Mouse (Mus musculus) stomach, postnatal 0 days (tissue): ENCODE measurements around the gene Spata31d1c. TPM values are rescaled to one million over a fixed set of nuclear protein-coding genes. Genes with fewer than 3 reads are reported as not detected.

Source experiments
- ATAC-seq: fragments of 200-750 bp; cut with Nextera tagmentation; 2 replicates; pipeline ENCODE4 v1.8.0; 2017; ENCODE audit not compliant: low FRiP score, low TSS enrichment
- DNase-seq: peaks from one replicate; pipeline ENCODE4 v3.0.0-alpha.2; 2016; ENCODE audit warnings: low spot score
- H3K27ac ChIP-seq: fragments of 300-500 bp; sonication (generic); replicated peaks from 2 replicates; pipeline ENCODE4 v1.5.1; 2014; ENCODE audit warnings: mild to moderate bottlenecking, control low read depth
- H3K27me3 ChIP-seq: fragments of 300-500 bp; sonication (generic); 2 replicates; pipeline ENCODE4 v1.6.1; 2014; ENCODE audit warnings: low read length; ENCODE audit not compliant: control insufficient read depth, insufficient read depth
- H3K36me3 ChIP-seq: fragments of 300-500 bp; sonication (generic); 2 replicates; pipeline ENCODE4 v1.6.1; 2014; ENCODE audit warnings: low read length, mixed read lengths; ENCODE audit not compliant: control insufficient read depth, insufficient read depth
- H3K4me1 ChIP-seq: fragments of 300-500 bp; sonication (generic); replicated peaks from 2 replicates; pipeline ENCODE4 v1.6.1; 2014; ENCODE audit warnings: antibody characterized with exemption; ENCODE audit not compliant: control insufficient read depth, insufficient read depth
- H3K4me2 ChIP-seq: fragments of 300-500 bp; sonication (generic); replicated peaks from 2 replicates; pipeline ENCODE4 v1.6.1; 2014; ENCODE audit warnings: low read depth, mild to moderate bottlenecking, control low read depth, moderate library complexity
- H3K4me3 ChIP-seq: fragments of 300-500 bp; sonication (generic); 2 replicates; pipeline ENCODE4 v1.5.1; 2014; ENCODE audit warnings: low read depth, low read length, control low read depth
- H3K9ac ChIP-seq: fragments of 300-500 bp; sonication (generic); 2 replicates; pipeline ENCODE4 v1.6.1; 2014; ENCODE audit warnings: mild to moderate bottlenecking, low read length, control low read depth, mixed read lengths
- H3K9me3 ChIP-seq: fragments of 300-500 bp; sonication (generic); 2 replicates; pipeline ENCODE4 v1.6.1; 2016; ENCODE audit warnings: low read length; ENCODE audit not compliant: control insufficient read depth
- CTCF ChIP-seq: IDR thresholded peaks from 2 replicates; pipeline ENCODE4 v1.5.1; 2016; ENCODE audit warnings: antibody characterized with exemption, low read depth, mild to moderate bottlenecking, moderate library complexity
- EP300 ChIP-seq: optimal IDR thresholded peaks from 2 replicates; pipeline ENCODE3; 2016; ENCODE audit warnings: antibody characterized with exemption
- WGBS: fragments of 180-500 bp; shearing (Covaris S2); extraction: QIAGEN DNeasy Blood & Tissue Kit; methylation state at CpG from one replicate; pipeline ENCODE4 v1.1.7; 2014; 5-methylcytosine and 5-hydroxymethylcytosine counted together
- polyA plus RNA-seq: library from polyadenylated mRNA; unstranded; fragments of >200 nt; fragmentation: Nextera tagmentation; extraction: Ambion mirVana; gene quantifications from 2 replicates; pipeline ENCODE4 v1.2.1, GENCODE M21; 2015

Gene Spata31d1c
- not detected in 2 replicates for polyA plus RNA-seq

DNA sequence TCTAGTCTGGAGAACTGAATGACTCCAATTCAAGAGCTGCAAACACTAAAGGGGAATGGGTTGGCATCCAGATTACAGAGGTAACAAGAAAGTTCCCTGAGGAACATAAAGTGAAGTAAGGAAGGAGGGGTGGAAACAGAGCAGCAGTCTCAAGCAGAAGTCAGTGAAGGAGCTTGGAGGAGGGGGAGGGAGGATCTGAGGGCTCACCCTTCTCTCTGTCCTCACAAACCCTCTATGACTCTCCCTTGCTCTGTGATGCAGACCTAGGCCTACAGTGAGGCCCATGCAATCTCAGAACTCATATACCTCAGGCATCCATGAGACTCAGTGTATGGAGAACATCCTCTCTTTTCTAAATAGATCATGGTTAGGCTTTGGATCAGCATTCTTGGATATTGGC is at the start of gene Spata31d1c:
Gene Spata31d1c (plus strand): TSS at position 301 of the 400 bp plus-strand sequence.
- Histone ChIP-seq H3K9me3 (no peaks in the 10 kb centered on the region), H3K9ac (no peak within 1 kb of the TSS), H3K27me3 (no peaks in the 10 kb centered on the region), H3K4me3 (no peak within 1 kb of the TSS), H3K4me1 (no peaks in the 10 kb centered on the region), H3K4me2 (no peak within 1 kb of the TSS), H3K27ac (no peak within 1 kb of the TSS), H3K36me3 (no peaks in the 10 kb centered on the region)
- ATAC-seq (no peak), DNase-seq (no peak)
- TF ChIP-seq CTCF (no peak), EP300 (no peak)

DNA sequence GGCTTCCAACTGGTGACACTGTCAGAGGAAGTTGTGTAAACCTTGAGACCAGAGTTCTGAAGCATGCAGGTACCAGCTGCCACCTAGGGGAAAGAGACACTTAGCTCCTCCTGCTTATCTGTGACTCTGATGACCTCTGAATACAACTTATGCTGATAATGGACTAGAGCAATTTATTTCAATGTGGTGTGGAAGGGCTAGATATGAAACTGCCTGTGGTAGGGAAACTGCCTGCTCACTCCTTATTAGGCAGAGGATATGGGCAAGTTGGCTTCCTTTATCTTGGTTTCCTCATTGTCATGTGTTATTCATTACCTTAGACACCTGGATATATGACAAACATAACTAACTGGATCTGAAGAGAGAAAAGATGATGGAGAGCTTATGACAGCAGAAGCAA is 44.0 kb upstream of the Spata31d1c start:
- no peak for ATAC-seq
- TF ChIP-seq CTCF (no peak), EP300 (no peak)

DNA sequence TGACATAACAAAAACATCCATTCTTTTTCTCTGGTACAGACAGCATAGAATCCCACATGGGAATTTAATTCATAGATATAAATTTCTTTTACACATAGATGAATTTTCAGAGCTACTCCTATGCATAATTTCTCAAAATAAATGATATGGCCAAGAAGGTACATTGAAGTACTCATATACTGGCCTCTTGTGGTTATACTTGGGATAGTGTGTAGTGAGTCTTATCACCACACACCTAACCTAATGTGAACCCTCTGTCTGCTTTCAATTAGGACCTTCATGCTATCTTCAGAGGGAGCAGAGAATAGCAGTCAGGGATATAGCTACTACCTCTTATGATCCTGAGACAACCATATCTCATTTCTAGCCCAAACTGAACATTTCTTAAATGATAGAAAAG is 27.4 kb upstream of the Spata31d1c start:
- Histone ChIP-seq H3K4me3 (no peak overlapping the region), H3K27me3 (no peaks in the 10 kb centered on the region), H3K4me2 (no peak overlapping the region), H3K9me3 (no peaks in the 10 kb centered on the region), H3K36me3 (no peaks in the 10 kb centered on the region), H3K4me1 (no peaks in the 10 kb centered on the region), H3K27ac (no peak overlapping the region), H3K9ac (no peak overlapping the region)
- TF ChIP-seq CTCF = peak; percentile 39; the same call in 1 of the 2 replicates
- TF ChIP-seq EP300 = no peak
- ATAC-seq = no peak
- no peak for DNase-seq

More for the DNA sequence above, 44.0 kb upstream of the Spata31d1c start:
- no peak overlapping the region for H3K9ac ChIP-seq
- no peak overlapping the region for H3K27ac ChIP-seq
- no peak overlapping the region for H3K4me2 ChIP-seq
- no peak overlapping the region for H3K4me3 ChIP-seq
- DNase-seq = no peak
- H3K36me3 ChIP-seq = no peaks in the 10 kb centered on the region
- no peaks in the 10 kb centered on the region for H3K27me3 ChIP-seq
- H3K4me1 ChIP-seq = no peaks in the 10 kb centered on the region
- no peaks in the 10 kb centered on the region for H3K9me3 ChIP-seq

DNA sequence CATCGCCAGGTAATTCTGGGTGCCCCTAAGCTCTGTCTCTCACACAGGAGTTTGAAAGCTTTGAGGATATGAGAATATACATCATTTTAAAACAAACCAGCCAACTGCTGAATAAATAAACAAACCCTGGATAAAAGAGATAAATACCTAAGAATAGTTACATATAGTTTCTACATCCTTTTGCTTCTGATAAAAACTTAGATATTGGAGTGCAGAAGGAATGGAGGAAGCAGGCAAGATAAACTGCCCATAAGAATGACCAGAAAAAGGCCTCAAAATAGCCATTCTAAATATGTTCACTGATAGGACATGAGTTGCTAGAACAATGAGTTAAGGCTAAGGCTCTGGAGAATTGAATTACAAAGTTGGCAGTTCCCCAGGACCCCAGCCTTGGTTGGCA is 26.1 kb upstream of the Spata31d1c start:
- DNase-seq (no peak), ATAC-seq (no peak)
- H3K27me3 ChIP-seq = no peaks in the 10 kb centered on the region
- H3K9ac ChIP-seq = no peak overlapping the region
- no peak overlapping the region for H3K4me2 ChIP-seq
- H3K9me3 ChIP-seq = no peaks in the 10 kb centered on the region
- no peaks in the 10 kb centered on the region for H3K4me1 ChIP-seq
- TF ChIP-seq EP300 = no peak
- TF ChIP-seq CTCF = no peak
- H3K36me3 ChIP-seq = no peaks in the 10 kb centered on the region
- 77% methylated on average over 1 of the region's 1 CpGs for WGBS
- H3K4me3 ChIP-seq = no peak overlapping the region
- no peak overlapping the region for H3K27ac ChIP-seq

DNA sequence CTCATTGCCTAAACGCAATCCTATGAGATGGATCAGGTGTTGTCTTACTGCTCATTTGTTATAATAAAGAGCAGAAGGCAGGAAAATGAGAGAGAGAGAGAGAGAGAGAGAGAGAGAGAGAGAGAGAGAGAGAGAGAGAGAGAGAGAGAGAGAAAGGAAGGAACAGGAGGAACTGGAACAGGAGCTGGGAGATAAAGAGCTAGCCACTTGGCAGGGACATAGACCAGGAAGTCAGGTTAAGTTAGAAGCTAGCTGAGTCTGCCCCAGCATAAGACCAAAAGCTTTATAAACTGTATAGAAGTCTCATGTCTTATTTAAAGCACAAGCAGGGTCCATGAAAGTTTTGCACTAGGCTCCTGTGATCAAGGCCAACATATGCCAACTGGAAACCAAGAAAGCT is 24.9 kb upstream of the Spata31d1c start:
- Histone ChIP-seq H3K4me3 (no peak overlapping the region), H3K36me3 (no peaks in the 10 kb centered on the region), H3K27me3 (no peaks in the 10 kb centered on the region), H3K9ac (no peak overlapping the region), H3K27ac (no peak overlapping the region), H3K9me3 (no peaks in the 10 kb centered on the region), H3K4me1 (no peaks in the 10 kb centered on the region), H3K4me2 (no peak overlapping the region)
- no peak for ATAC-seq
- no peak for TF ChIP-seq CTCF
- no peak for TF ChIP-seq EP300
- 71% methylated on average over 1 of the region's 1 CpGs for WGBS
- DNase-seq = no peak

DNA sequence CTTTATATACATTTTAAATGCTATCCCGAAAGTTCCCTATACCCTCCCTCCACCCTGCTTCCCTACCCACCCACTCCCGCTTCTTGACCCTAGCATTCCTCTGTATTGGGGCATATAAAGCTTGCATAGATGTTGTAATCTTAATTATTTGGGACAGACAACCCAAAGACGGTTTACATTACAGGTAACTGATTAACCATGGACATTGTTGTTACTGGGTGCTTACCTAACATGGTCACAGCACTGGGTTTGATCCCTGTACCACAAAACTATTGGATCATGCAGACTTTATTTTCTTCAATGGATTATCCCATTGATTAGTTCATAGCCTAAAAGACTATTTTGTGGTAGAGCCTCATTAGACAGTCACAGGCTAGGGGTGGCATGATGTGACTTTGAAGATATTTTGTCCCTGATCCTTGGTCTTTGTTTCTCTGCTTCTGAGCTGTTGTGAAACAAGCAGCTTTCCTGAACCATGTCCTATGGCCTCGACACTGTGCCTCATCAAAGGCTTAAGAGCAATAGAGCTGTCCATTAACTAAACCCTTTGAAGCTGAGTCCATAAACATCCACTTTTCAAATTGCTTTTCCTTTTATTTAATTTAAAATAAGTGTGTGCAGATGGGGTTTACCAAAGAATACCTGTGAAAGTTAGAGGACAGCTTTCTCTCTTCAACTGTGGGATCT is 21.7 kb upstream of the Spata31d1c start:
- no peaks in the 10 kb centered on the region for H3K4me1 ChIP-seq
- H3K4me2 ChIP-seq = no peak overlapping the region
- no peaks in the 10 kb centered on the region for H3K9me3 ChIP-seq
- H3K36me3 ChIP-seq = no peaks in the 10 kb centered on the region
- H3K27ac ChIP-seq = no peak overlapping the region
- ATAC-seq = no peak
- TF ChIP-seq EP300 (no peak), CTCF (no peak)
- no peak for DNase-seq
- no peak overlapping the region for H3K9ac ChIP-seq
- no peak overlapping the region for H3K4me3 ChIP-seq
- no peaks in the 10 kb centered on the region for H3K27me3 ChIP-seq
- WGBS = 60% methylated on average over 4 of the region's 4 CpGs
